Mouse (Mus musculus) lung, embryonic 14.5 days (tissue): ENCODE data around the gene Gm11569. TPM values are rescaled to one million over a fixed set of nuclear protein-coding genes. Genes with fewer than 3 reads are reported as not detected.
A peak's percentile ranks its signal among the peaks of the same experiment; 100 is the strongest.
"Not testable (repeated sequence)": the region's sequence is repeated elsewhere in the genome, so short reads cannot be mapped to it uniquely, and the experiment has no call there.

Experiments used
- ATAC-seq: fragments of 200-750 bp; cut with Nextera tagmentation; 2 replicates; pipeline ENCODE4 v1.8.0; 2017; ENCODE audit warnings: mild to moderate bottlenecking, moderate TSS enrichment, moderate library complexity; ENCODE audit not compliant: insufficient read depth
- DNase-seq: peaks from one replicate; pipeline ENCODE4 v3.0.0-alpha.2; 2015
- H3K27ac ChIP-seq: fragments of 300-500 bp; sonication (generic); 2 replicates; pipeline ENCODE4 v1.5.1; 2014; ENCODE audit warnings: low read depth, mild to moderate bottlenecking, moderate library complexity
- H3K27me3 ChIP-seq: fragments of 300-500 bp; sonication (generic); 2 replicates; pipeline ENCODE4 v1.6.1; 2014; ENCODE audit warnings: low read length, control low read depth; ENCODE audit not compliant: insufficient read depth
- H3K36me3 ChIP-seq: fragments of 300-500 bp; sonication (generic); 2 replicates; pipeline ENCODE4 v1.6.1; 2014; ENCODE audit warnings: control low read depth; ENCODE audit not compliant: insufficient read depth
- H3K4me1 ChIP-seq: fragments of 300-500 bp; sonication (generic); 2 replicates; pipeline ENCODE4 v1.6.1; 2014; ENCODE audit warnings: antibody characterized with exemption, control low read depth; ENCODE audit not compliant: insufficient read depth
- H3K4me2 ChIP-seq: fragments of 300-500 bp; sonication (generic); 2 replicates; pipeline ENCODE4 v1.6.1; 2014; ENCODE audit warnings: mild to moderate bottlenecking
- H3K4me3 ChIP-seq: fragments of 300-500 bp; sonication (generic); 2 replicates; pipeline ENCODE4 v1.5.1; 2014; ENCODE audit warnings: low read depth, low read length
- H3K9ac ChIP-seq: fragments of 300-500 bp; sonication (generic); 2 replicates; pipeline ENCODE4 v1.6.1; 2014
- H3K9me3 ChIP-seq: fragments of 300-500 bp; sonication (generic); 2 replicates; pipeline ENCODE4 v1.6.1; 2016; ENCODE audit warnings: low read depth, low read length, control low read depth
- CTCF ChIP-seq: IDR thresholded peaks from 2 replicates; pipeline ENCODE4 v1.5.1; 2016; ENCODE audit warnings: antibody characterized with exemption, low read depth
- WGBS: fragments of 180-500 bp; shearing (Covaris S2); extraction: QIAGEN DNeasy Blood & Tissue Kit; methylation state at CpG from one replicate; pipeline ENCODE4 v1.1.7; 2014; 5-methylcytosine and 5-hydroxymethylcytosine counted together
- polyA plus RNA-seq: library from polyadenylated mRNA; unstranded; fragments of >200 nt; fragmentation: Nextera tagmentation; extraction: Ambion mirVana; gene quantifications from 2 replicates; pipeline ENCODE4 v1.2.1, GENCODE M21; 2014

The Gm11569 gene
- polyA plus RNA-seq, 1 experiment from 2014 or later: not detected

DNA sequence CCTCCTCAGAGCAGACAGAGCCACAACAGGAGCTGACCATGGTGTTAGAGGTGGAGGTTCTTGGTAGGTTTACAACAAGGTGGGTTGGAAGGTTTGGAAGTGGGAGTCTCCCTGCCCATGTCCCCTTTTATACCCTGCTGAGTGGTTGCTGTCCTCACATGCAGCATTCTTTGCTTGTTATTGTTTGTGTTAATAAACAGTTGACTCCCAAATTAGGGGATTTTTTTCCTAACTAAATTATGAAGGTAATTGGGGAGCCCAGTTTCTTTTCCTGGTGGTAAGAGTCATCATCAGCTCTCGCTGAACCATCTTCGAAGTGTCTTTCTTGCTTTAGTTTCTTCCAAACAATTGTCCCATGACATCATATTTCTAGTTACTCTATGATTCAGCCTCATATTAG, 18.1 kb downstream of the Gm11569 start, which contains the start of gene Krtap4-8:
TSS of gene Krtap4-8 (minus strand) at position 101 of the 400 bp plus-strand sequence.
- no peak for DNase-seq
- no peak within 1 kb of the TSS for H3K27ac ChIP-seq
- no peak within 1 kb of the TSS for H3K4me2 ChIP-seq
- 89% methylated on average over 2 of the region's 2 CpGs for WGBS
- no peaks in the 10 kb centered on the region for H3K27me3 ChIP-seq
- H3K9ac ChIP-seq: no peak within 1 kb of the TSS
- no peak within 1 kb of the TSS for H3K4me3 ChIP-seq
- no peaks in the 10 kb centered on the region for H3K4me1 ChIP-seq
- H3K9me3 ChIP-seq: no peaks in the 10 kb centered on the region
- no peak for ATAC-seq
- no peaks in the 10 kb centered on the region for H3K36me3 ChIP-seq
- TF ChIP-seq CTCF: no peak

DNA sequence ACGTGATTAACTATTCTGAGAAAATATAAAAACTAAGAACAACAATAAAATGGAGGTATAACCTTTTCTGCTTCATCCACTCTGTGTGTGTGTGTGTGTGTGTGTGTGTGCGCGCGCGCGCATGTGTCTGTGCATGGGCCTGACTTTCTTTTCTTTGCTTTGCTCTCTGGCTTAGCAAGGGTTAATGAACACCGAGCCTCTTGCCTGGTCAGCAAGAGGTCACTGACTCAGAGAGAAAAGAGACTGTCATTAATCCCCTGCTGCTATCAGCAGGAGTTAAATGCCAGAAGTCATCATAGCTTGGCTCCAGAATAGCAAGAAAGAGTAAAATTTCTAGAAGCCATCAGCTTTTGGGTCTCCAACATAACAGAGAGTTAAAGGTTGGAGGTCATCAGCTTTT, 20.3 kb downstream of the Gm11569 start:
- ATAC-seq (no peak), DNase-seq (peak; percentile 0)
- Histone ChIP-seq H3K4me1 (no peaks in the 10 kb centered on the region), H3K4me2 (no peak overlapping the region), H3K9me3 (no peaks in the 10 kb centered on the region), H3K4me3 (no peak overlapping the region), H3K27ac (no peak overlapping the region), H3K27me3 (no peaks in the 10 kb centered on the region), H3K9ac (no peak overlapping the region), H3K36me3 (no peaks in the 10 kb centered on the region)
- WGBS: 64% methylated on average over 7 of the region's 7 CpGs
- no peak for TF ChIP-seq CTCF

DNA sequence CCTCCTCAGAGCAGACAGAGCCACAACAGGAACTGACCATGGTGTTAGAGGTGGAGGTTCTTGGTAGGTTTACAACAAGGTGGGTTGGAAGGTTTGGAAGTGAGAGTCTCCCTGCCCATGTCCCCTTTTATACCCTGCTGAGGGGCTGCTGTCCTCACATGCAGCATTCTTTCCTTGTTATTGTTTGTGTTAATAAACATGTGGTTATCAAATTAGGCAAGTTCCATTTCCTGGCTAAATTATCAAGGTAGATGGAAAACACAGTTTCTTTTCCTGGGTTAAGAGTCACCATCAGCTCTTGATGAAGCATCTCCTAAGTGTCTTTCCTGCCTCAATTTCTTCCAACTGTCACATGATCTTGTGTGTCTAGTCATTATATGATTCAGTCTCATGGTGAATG, 25.9 kb downstream of the Gm11569 start, which contains the start of gene Gm11595:
TSS of gene Gm11595 (minus strand) at position 101 of the 400 bp plus-strand sequence.
- not testable (repeated sequence) for H3K4me2 ChIP-seq, ATAC-seq, H3K36me3 ChIP-seq, H3K27ac ChIP-seq, H3K4me1 ChIP-seq, H3K4me3 ChIP-seq, H3K9me3 ChIP-seq, H3K27me3 ChIP-seq, H3K9ac ChIP-seq, DNase-seq

DNA sequence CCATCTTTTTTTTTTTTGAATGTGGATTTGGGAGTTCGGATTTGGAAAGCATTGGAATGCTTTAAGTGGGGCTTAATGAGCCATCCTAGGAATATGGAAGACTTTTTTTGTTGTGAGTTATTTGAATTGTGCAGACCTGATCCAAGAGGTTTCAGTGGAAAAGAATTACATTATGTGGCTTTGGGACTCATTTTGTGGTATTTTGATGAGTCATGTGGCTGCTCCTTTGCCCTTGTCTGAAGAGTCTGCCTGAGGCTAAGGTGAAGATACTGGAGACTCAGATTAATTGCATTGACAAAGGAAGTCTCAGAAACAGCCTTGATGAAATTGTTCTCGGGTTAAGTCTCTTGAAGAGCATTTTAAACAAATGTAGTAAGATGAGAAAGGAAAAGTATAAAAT, 30.3 kb downstream of the Gm11569 start:
- WGBS: 65% methylated on average over 2 of the region's 2 CpGs
- Histone ChIP-seq H3K9ac (no peak overlapping the region), H3K4me1 (no peaks in the 10 kb centered on the region), H3K4me2 (no peak overlapping the region), H3K36me3 (no peaks in the 10 kb centered on the region), H3K27me3 (no peaks in the 10 kb centered on the region), H3K27ac (no peak overlapping the region), H3K9me3 (no peaks in the 10 kb centered on the region), H3K4me3 (no peak overlapping the region)
- no peak for TF ChIP-seq CTCF
- DNase-seq (no peak), ATAC-seq (no peak)

DNA sequence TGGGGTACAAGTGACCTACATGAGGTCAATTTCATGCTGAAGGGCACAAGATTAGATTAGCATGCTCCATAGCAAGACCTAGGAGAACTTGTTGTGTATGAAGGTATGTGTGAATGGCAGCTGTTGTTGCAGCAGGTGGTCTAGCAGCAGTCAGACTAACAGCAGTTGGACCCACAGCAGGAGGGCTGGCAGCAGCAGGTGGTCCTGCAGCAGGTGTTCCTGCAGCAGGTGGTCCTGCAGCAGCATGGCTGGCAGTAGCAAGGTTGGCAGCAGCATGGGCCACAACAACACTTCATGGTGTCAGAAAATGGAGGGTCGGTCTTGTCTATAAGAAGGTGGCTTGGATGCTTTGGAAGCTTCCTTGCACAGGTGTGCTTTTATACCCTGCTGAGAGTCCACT, 39.9 kb downstream of the Gm11569 start:
- no peak overlapping the region for H3K9ac ChIP-seq
- H3K4me2 ChIP-seq: no peak overlapping the region
- H3K27ac ChIP-seq: no peak overlapping the region
- DNase-seq: no peak
- no peaks in the 10 kb centered on the region for H3K27me3 ChIP-seq
- H3K4me1 ChIP-seq: no peaks in the 10 kb centered on the region
- no peak for ATAC-seq
- no peak for TF ChIP-seq CTCF
- WGBS: 92% methylated on average over 1 of the region's 1 CpGs
- no peak overlapping the region for H3K4me3 ChIP-seq
- H3K9me3 ChIP-seq: no peaks in the 10 kb centered on the region
- H3K36me3 ChIP-seq: no peaks in the 10 kb centered on the region

Other genes with a start within 250 kb of the Gm11569 start
- gene Krtap3-3, start 248.1 kb downstream of the Gm11569 start, polyA plus RNA-seq: not detected in 2 replicates
- not detected in 2 replicates for gene Krtap3-2, start 242.1 kb downstream of the Gm11569 start, polyA plus RNA-seq
- gene Gm11939, start 239.5 kb downstream of the Gm11569 start, polyA plus RNA-seq: not detected in 2 replicates
- gene Krtap3-1, start 232.3 kb downstream of the Gm11569 start, polyA plus RNA-seq: not detected in 2 replicates
- gene Krtap1-5, start 217.9 kb downstream of the Gm11569 start, polyA plus RNA-seq: not detected in 2 replicates
- not detected in 2 replicates for gene Krtap1-4, start 215.3 kb downstream of the Gm11569 start, polyA plus RNA-seq
- gene Krtap1-3, start 207.6 kb downstream of the Gm11569 start, polyA plus RNA-seq: not detected in 2 replicates
- gene Krtap9-3, start 200.8 kb downstream of the Gm11569 start, polyA plus RNA-seq: not detected in 2 replicates
- gene Gm11938, start 195.6 kb downstream of the Gm11569 start, polyA plus RNA-seq: not detected in 2 replicates
- not detected in 2 replicates for gene Gm11937, start 188.7 kb downstream of the Gm11569 start, polyA plus RNA-seq
- not detected in 2 replicates for gene Krtap2-4, start 184.1 kb downstream of the Gm11569 start, polyA plus RNA-seq
- not detected in 2 replicates for gene Gm11562, start 178.5 kb downstream of the Gm11569 start, polyA plus RNA-seq
- gene Krtap4-1, start 170.7 kb downstream of the Gm11569 start, polyA plus RNA-seq: not detected in 2 replicates
- gene Krtap4-2, start 163.8 kb downstream of the Gm11569 start, polyA plus RNA-seq: not detected in 2 replicates
- not detected in 2 replicates for gene Krtap4-7, start 154.8 kb downstream of the Gm11569 start, polyA plus RNA-seq
- not detected in 2 replicates for gene Gm11555, start 148.7 kb downstream of the Gm11569 start, polyA plus RNA-seq
- not detected in 2 replicates for gene Gm11563, start 140.0 kb downstream of the Gm11569 start, polyA plus RNA-seq
- gene Krtap4-6, start 133.0 kb downstream of the Gm11569 start, polyA plus RNA-seq: not detected in 2 replicates
- not detected in 2 replicates for gene Gm14190, start 108.2 kb downstream of the Gm11569 start, polyA plus RNA-seq
- gene Gm14180, start 64.6 kb downstream of the Gm11569 start, polyA plus RNA-seq: not detected in 2 replicates
- gene Gm11595, start 26.0 kb downstream of the Gm11569 start, polyA plus RNA-seq: not detected in 2 replicates
- gene Krtap4-8, start 18.2 kb downstream of the Gm11569 start, polyA plus RNA-seq: not detected in 2 replicates
- not detected in 2 replicates for gene Krtap4-9, start 13.7 kb downstream of the Gm11569 start, polyA plus RNA-seq
- gene Gm11596, start 5.5 kb downstream of the Gm11569 start, polyA plus RNA-seq: not detected in 2 replicates
- not detected in 2 replicates for gene Gm11554, start 5.5 kb upstream of the Gm11569 start, polyA plus RNA-seq
- gene Krtap4-13, start 11.0 kb upstream of the Gm11569 start, polyA plus RNA-seq: not detected in 2 replicates
- gene Gm11564, start 16.7 kb upstream of the Gm11569 start, polyA plus RNA-seq: not detected in 2 replicates
- not detected in 2 replicates for gene 2300003K06Rik, start 39.1 kb upstream of the Gm11569 start, polyA plus RNA-seq
- not detected in 2 replicates for gene Krtap4-16, start 52.7 kb upstream of the Gm11569 start, polyA plus RNA-seq
- not detected in 2 replicates for gene Gm11568, start 59.0 kb upstream of the Gm11569 start, polyA plus RNA-seq
- not detected in 2 replicates for gene Gm11559, start 65.5 kb upstream of the Gm11569 start, polyA plus RNA-seq
- not detected in 2 replicates for gene Krtap9-1, start 74.5 kb upstream of the Gm11569 start, polyA plus RNA-seq
- not detected in 2 replicates for gene Gm11567, start 80.3 kb upstream of the Gm11569 start, polyA plus RNA-seq
- gene Krtap31-1, start 109.0 kb upstream of the Gm11569 start, polyA plus RNA-seq: not detected in 2 replicates
- not detected in 2 replicates for gene Gm11565, start 115.8 kb upstream of the Gm11569 start, polyA plus RNA-seq
- not detected in 2 replicates for gene Krtap31-2, start 137.4 kb upstream of the Gm11569 start, polyA plus RNA-seq
- not detected in 2 replicates for gene Krtap9-5, start 149.5 kb upstream of the Gm11569 start, polyA plus RNA-seq
- gene Krtap29-1, start 180.1 kb upstream of the Gm11569 start, polyA plus RNA-seq: not detected in 2 replicates
- gene Krtap16-1, start 187.7 kb upstream of the Gm11569 start, polyA plus RNA-seq: not detected in 2 replicates
- 0.75 and 0.87 TPM in 2 replicates for gene Krtap17-1, start 195.1 kb upstream of the Gm11569 start, polyA plus RNA-seq
- gene Krt33a, start 217.3 kb upstream of the Gm11569 start, polyA plus RNA-seq: not detected in 2 replicates
- not detected in 2 replicates for gene Krt33b, start 230.9 kb upstream of the Gm11569 start, polyA plus RNA-seq
- not detected in 2 replicates for gene Krt34, start 242.6 kb upstream of the Gm11569 start, polyA plus RNA-seq